Mouse (Mus musculus) ES-E14 (cell line): ENCODE results near the gene Hectd2. TPM values are rescaled to one million over a fixed set of nuclear protein-coding genes. Genes with fewer than 3 reads are reported as not detected.

Experiments used
- DNase-seq: peaks from one replicate; pipeline ENCODE4 v3.0.0-alpha.2; 2013; ENCODE audit warnings: low read depth, low spot score
- H3K27ac ChIP-seq: 2 replicates; pipeline ENCODE4 v1.5.1; 2012; ENCODE audit warnings: low read depth, mild to moderate bottlenecking, low read length, moderate library complexity, mixed read lengths; ENCODE audit not compliant: poor library complexity, insufficient read depth, severe bottlenecking
- H3K36me3 ChIP-seq: 2 replicates; pipeline ENCODE4 v1.6.1; 2012; ENCODE audit warnings: mild to moderate bottlenecking, low read length, moderate library complexity, mixed read lengths; ENCODE audit not compliant: control insufficient read depth, poor library complexity, insufficient read depth, severe bottlenecking
- H3K4me1 ChIP-seq, 2 experiments: fragments of 150-350 bp in 1 of 2; sonication (generic) in 1 of 2; 2 replicates each; pipeline ENCODE4 v1.6.1; 2012; ENCODE audit warnings: low read length in 2 of 2, mild to moderate bottlenecking in 1 of 2, mixed read lengths in 1 of 2; ENCODE audit not compliant: control insufficient read depth in 2 of 2, insufficient read depth in 2 of 2, poor library complexity in 1 of 2
- H3K4me3 ChIP-seq, 2 experiments: fragments of 150-350 bp in 1 of 2; sonication (generic) in 1 of 2; 2 replicates each; pipeline ENCODE4 v1.5.1; 2012; ENCODE audit warnings: low read length in 2 of 2, low read depth in 1 of 2, mild to moderate bottlenecking in 1 of 2, mixed read lengths in 1 of 2; ENCODE audit not compliant: insufficient read depth in 1 of 2, poor library complexity in 1 of 2, severe bottlenecking in 1 of 2
- H3K9ac ChIP-seq: 2 replicates; pipeline ENCODE4 v1.6.1; 2012; ENCODE audit warnings: low read depth, mild to moderate bottlenecking, low read length, mixed read lengths; ENCODE audit not compliant: poor library complexity, insufficient read depth, severe bottlenecking
- H3K9me3 ChIP-seq: fragments of 150-350 bp; sonication (generic); 2 replicates; pipeline ENCODE4 v1.6.1; 2012; ENCODE audit warnings: low read depth, mild to moderate bottlenecking, low read length; ENCODE audit not compliant: control insufficient read depth, insufficient read depth
- CHD2 ChIP-seq: IDR thresholded peaks from 2 replicates; pipeline ENCODE4 v1.6.1; 2014; ENCODE audit warnings: mild to moderate bottlenecking, low read depth, low read length, inconsistent platforms
- HCFC1 ChIP-seq: IDR thresholded peaks from 2 replicates; pipeline ENCODE4 v1.6.1; 2012; ENCODE audit warnings: low read length, inconsistent platforms, borderline replicate concordance; ENCODE audit not compliant: insufficient read depth
- MAFK ChIP-seq: IDR thresholded peaks from 2 replicates; pipeline ENCODE4 v1.6.1; 2014; ENCODE audit warnings: mild to moderate bottlenecking, low read depth, low read length, inconsistent platforms; ENCODE audit not compliant: insufficient read depth
- ZC3H11A ChIP-seq: IDR thresholded peaks from 2 replicates; pipeline ENCODE4 v1.6.1; 2012; ENCODE audit warnings: low read depth, mild to moderate bottlenecking, inconsistent platforms, low read length, borderline replicate concordance
- ZNF384 ChIP-seq: IDR thresholded peaks from 2 replicates; pipeline ENCODE4 v1.6.1; 2012; ENCODE audit warnings: low read depth, low read length, inconsistent platforms
- in situ Hi-C, 2 experiments: fragments of 600-800 bp; cut with MboI; formaldehyde crosslinking; loops; one replicate each; pipeline ENCODE4 v1.15.1; 2025; ENCODE audit warnings: low sequenced_read_pairs in 2 of 2, inconsistent platforms in 1 of 2; ENCODE audit not compliant: unreplicated experiment in 2 of 2
- total RNA-seq: library from RNA; depleted of rRNA; stranded (reverse); fragments of 300-350 nt; gene quantifications from 2 replicates; pipeline ENCODE4 v1.2.3, GENCODE M21; 2012

Hectd2 gene
- total RNA-seq, 1 experiment: 2.3 TPM

GRCm38 (mm10) chr19:36539311-36539710 is 15.1 kb upstream of the Hectd2 start:
- Histone ChIP-seq H3K4me3 (no peak overlapping the region), H3K27ac (no peak overlapping the region), H3K9me3 (no peaks in the 10 kb centered on the region), H3K4me1 (no peaks in the 10 kb centered on the region), H3K9ac (no peak overlapping the region), H3K36me3 (no peaks in the 10 kb centered on the region)
- no peak for DNase-seq
- TF ChIP-seq CHD2: no peak
- no peak for TF ChIP-seq HCFC1
- TF ChIP-seq MAFK: no peak
- no peak for TF ChIP-seq ZC3H11A
- TF ChIP-seq ZNF384: no peak
- in situ Hi-C loops: no loop called here

- no peak overlapping the region for H3K4me3 ChIP-seq
- no peak for DNase-seq
- no peaks in the 10 kb centered on the region for H3K36me3 ChIP-seq
- TF ChIP-seq ZNF384 (no peak), CHD2 (no peak), MAFK (no peak), ZC3H11A (no peak), HCFC1 (no peak)
- in situ Hi-C loops: no loop called here
- no peaks in the 10 kb centered on the region for H3K9me3 ChIP-seq
- no peak overlapping the region for H3K27ac ChIP-seq
- no peaks in the 10 kb centered on the region for H3K4me1 ChIP-seq
- H3K9ac ChIP-seq: no peak overlapping the region
Measured at GRCm38 (mm10) chr19:36540012-36540606, 14.3 kb upstream of the Hectd2 start.

GRCm38 (mm10) chr19:36540776-36541175 is 13.7 kb upstream of the Hectd2 start:
- H3K27ac ChIP-seq: no peak overlapping the region

GRCm38 (mm10) chr19:36553561-36554045 is 836 bp upstream of the Hectd2 start:
- in situ Hi-C loops: no loop called here
- H3K9me3 ChIP-seq: no peaks in the 10 kb centered on the region
- no peaks in the 10 kb centered on the region for H3K36me3 ChIP-seq
- no peak for DNase-seq
- H3K27ac ChIP-seq: no peak overlapping the region
- H3K9ac ChIP-seq: peak overlapping the region; percentile 78
- H3K4me3 ChIP-seq: peak overlapping the region; percentile 78 to 85
- H3K4me1 ChIP-seq: no peaks in the 10 kb centered on the region
- TF ChIP-seq MAFK (no peak), CHD2 (no peak), ZNF384 (no peak), ZC3H11A (no peak), HCFC1 (no peak)

More at GRCm38 (mm10) chr19:36540776-36541175, 13.7 kb upstream of the Hectd2 start:
- no peaks in the 10 kb centered on the region for H3K4me1 ChIP-seq
- in situ Hi-C loops: no loop called here
- H3K4me3 ChIP-seq: no peak overlapping the region
- H3K9ac ChIP-seq: no peak overlapping the region
- H3K9me3 ChIP-seq: no peaks in the 10 kb centered on the region
- DNase-seq: no peak
- TF ChIP-seq ZC3H11A: no peak
- TF ChIP-seq MAFK: no peak
- TF ChIP-seq HCFC1: no peak
- no peak for TF ChIP-seq ZNF384
- TF ChIP-seq CHD2: no peak
- H3K36me3 ChIP-seq: no peaks in the 10 kb centered on the region
